Mouse (Mus musculus) bone marrow macrophage, adult 2 months (primary cell): Measurements from ENCODE around the gene Gm3149. TPM values are rescaled to one million over a fixed set of nuclear protein-coding genes. Genes with fewer than 3 reads are reported as not detected.
"Not testable (repeated sequence)": the region's sequence is repeated elsewhere in the genome, so short reads cannot be mapped to it uniquely, and the experiment has no call there.

ENCODE experiments used
- H3K27ac ChIP-seq: 2 replicates; pipeline ENCODE4 v1.5.1; 2012; ENCODE audit warnings: low read depth, low read length; ENCODE audit not compliant: insufficient read depth
- H3K4me1 ChIP-seq: 2 replicates; pipeline ENCODE4 v1.6.1; 2012; ENCODE audit warnings: low read length; ENCODE audit not compliant: control insufficient read depth, insufficient read depth
- H3K4me3 ChIP-seq: 2 replicates; pipeline ENCODE4 v1.5.1; 2012; ENCODE audit warnings: mild to moderate bottlenecking, low read length, moderate library complexity; ENCODE audit not compliant: insufficient read depth
- polyA plus RNA-seq: library from polyadenylated mRNA; stranded (reverse); fragments of >200 nt; gene quantifications from 2 replicates; pipeline ENCODE4 v1.2.4, GENCODE M21; 2012; ENCODE audit not compliant: missing spikeins, insufficient read depth, insufficient read length

Gene Gm3149
- not detected in 2 replicates for polyA plus RNA-seq

- H3K4me3 ChIP-seq, H3K4me1 ChIP-seq, H3K27ac ChIP-seq: not testable (repeated sequence)
These were observed at the start of gene Gm3149 for GRCm38 (mm10) chr14:4316983-4317382. Gene Gm3149 (plus strand): TSS chr14:4317283.

DNA sequence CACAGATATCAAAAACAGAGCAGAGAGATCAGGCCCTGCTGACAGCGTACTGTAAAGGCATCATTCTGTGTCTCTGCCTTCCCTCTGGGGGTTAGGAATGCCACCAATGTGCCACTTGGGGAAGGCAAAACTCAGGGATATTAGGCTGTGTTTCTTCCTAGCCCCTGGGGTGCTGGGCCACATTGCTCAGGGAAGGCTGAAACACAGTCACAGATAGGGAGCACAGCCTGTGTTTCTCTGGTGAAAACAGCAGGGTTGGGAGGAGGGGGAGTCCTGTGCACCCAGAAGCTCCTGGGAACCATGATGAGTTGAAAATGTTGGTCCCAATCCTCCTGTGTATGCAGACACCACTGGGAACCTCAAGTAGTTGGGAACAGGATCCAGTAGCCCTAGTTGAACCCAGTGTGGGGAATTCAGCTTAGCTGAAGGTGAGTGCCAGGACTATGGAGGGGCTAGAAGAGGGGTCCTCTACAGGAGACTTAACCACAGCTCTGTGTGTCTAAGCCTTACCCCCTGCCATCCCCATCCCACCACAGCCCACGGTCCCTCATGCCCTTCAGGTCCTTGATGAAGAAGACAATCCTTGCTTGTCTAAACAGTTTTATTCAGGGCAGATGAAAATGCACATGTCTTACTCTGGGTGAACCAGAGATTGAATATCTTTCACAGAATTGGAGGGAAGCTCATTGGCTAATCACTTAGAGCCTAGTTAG lies 47.7 kb upstream of the Gm3149 start:
- not testable (repeated sequence) for H3K4me3 ChIP-seq, H3K4me1 ChIP-seq, H3K27ac ChIP-seq

DNA sequence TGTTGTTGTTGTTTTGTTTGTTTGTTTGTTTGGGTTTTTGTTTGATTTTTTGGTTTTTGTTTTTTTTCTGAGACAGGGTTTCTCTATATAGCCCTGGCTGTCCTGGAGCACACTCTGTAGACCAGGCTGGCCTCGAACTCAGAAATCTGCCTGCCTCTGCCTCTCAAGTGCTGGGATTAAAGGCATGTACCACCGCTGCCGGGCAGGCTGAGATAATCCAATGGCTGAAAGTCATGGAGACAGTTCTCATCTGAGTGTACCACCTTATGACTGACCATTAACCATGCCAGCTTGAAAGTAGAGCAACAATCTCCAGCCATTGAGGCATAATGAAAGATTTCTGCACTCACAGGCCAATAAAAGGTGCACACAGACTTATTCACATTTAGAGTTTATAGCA lies 37.3 kb upstream of the Gm3149 start:
- not testable (repeated sequence) for H3K4me3 ChIP-seq, H3K4me1 ChIP-seq, H3K27ac ChIP-seq

GRCm38 (mm10) chr14:4334476-4335080 lies 17.5 kb downstream of the Gm3149 start, which contains the start of gene 2610042L04Rik:
Gene 2610042L04Rik (plus strand): TSS chr14:4334763.
- H3K4me3 ChIP-seq, H3K27ac ChIP-seq, H3K4me1 ChIP-seq: not testable (repeated sequence)

DNA sequence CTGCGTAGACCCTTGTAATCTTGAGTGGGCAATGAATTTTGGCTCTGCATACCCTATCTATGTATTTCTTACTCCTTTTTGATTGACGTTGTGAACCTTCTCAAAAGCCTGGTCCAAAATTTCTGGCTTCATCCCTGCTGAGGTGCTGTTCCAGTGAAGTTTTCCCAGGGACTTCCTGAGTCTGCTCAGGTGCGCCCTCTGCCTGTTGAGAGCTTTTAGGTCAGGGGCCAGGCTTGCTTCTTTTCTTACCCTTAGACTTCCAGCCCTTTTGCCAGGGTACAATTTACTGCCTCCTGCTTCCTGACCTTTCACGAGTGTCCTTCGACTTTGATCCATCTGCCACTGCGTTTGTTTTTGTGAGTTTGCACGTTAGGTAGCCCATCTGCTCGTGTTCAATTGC lies 18.4 kb downstream of the Gm3149 start:
- H3K27ac ChIP-seq, H3K4me3 ChIP-seq, H3K4me1 ChIP-seq: not testable (repeated sequence)

DNA sequence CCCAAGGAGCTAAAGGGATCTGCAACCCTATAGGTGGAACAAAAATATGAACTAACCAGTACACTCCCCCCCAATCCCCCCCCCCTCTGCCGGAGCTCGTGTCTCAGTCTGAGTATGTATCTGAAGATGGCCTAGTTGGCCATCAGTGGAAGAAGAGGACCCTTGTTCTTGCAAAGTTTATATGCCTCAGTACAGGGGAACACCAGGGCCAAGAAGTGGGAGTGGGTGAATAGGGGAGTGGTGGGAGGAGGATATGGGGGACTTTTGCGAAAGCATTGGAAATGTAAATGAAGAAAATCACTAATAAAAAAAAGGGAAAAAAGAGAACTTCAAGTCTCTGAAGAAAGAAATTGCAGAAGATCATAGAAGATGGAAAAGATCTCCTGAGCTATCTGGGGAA lies 51.9 kb downstream of the Gm3149 start:
- H3K4me3 ChIP-seq, H3K27ac ChIP-seq, H3K4me1 ChIP-seq: not testable (repeated sequence)

DNA sequence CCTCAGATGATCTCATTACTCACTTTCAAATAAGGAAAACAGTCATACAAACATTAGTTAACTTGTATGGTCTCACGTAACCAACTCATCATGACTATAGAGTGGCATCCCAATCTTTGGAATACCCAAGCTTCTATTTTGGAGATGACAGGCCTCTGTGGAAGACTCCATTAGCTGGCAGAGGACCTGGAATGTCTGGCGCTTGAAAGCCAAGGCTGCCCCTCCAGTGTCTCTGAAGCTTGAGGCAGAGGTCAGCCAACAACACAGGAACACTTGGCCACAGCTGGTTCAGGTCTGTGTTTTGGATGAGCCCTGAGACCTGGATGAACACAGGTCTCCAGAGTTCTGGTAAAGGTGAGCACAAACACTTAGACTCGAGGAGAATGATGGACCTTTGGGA lies 52.6 kb downstream of the Gm3149 start:
- H3K4me3 ChIP-seq, H3K4me1 ChIP-seq, H3K27ac ChIP-seq: not testable (repeated sequence)

Other genes starting within 250 kb of the Gm3149 start
- not detected in 2 replicates for gene Gm3115, start 233.2 kb upstream of the Gm3149 start, polyA plus RNA-seq
- gene Gm8108, start 206.8 kb upstream of the Gm3149 start, polyA plus RNA-seq = not detected in 2 replicates
- gene Gm3127, start 152.3 kb upstream of the Gm3149 start, polyA plus RNA-seq = not detected in 2 replicates
- not detected in 2 replicates for gene Gm2974, start 134.7 kb upstream of the Gm3149 start, polyA plus RNA-seq
- not detected in 2 replicates for gene Gm3138, start 67.7 kb upstream of the Gm3149 start, polyA plus RNA-seq
- not detected in 2 replicates for gene 2610042L04Rik, start 17.5 kb downstream of the Gm3149 start, polyA plus RNA-seq
- not detected in 2 replicates for gene Gm3159, start 80.2 kb downstream of the Gm3149 start, polyA plus RNA-seq
- not detected in 2 replicates for gene Gm3164, start 98.2 kb downstream of the Gm3149 start, polyA plus RNA-seq
- not detected in 2 replicates for gene Gm3173, start 113.7 kb downstream of the Gm3149 start, polyA plus RNA-seq
- not detected in 2 replicates for gene Gm3182, start 164.5 kb downstream of the Gm3149 start, polyA plus RNA-seq
- gene Gm3047, start 238.1 kb downstream of the Gm3149 start, polyA plus RNA-seq = not detected in 2 replicates